Mouse (Mus musculus): ENCODE data around the gene Schip1. TPM values are rescaled to one million over a fixed set of nuclear protein-coding genes. Genes with fewer than 3 reads are reported as not detected.
A peak's percentile ranks its signal among the peaks of the same experiment; 100 is the strongest.

Gene Schip1
- polyA plus RNA-seq, 1 experiment from 2014 or later = 114 TPM

DNA sequence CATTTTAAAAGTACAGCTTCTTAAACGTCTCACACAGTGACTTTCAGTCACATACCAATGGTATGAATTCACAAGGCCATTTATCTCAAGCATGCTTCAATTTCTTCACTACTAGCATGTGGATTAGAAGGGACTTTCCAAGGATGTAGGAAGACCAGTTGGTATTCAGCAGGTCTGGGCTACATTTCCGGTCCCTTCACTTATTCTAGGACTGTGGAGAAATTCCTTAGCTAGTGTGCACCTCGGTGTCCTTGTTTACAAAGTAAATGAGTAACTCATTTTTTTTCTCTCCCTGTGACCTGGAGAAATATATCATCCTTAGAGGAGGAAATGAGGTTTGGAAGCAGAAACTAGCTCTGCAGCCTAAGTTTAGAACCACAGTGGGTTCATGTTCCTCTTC lies 405.5 kb downstream of the Schip1 start:
- Histone ChIP-seq H3K27me3 (0 out of 2 replicates have a peak, but pooled peaks cover 3% of the 10 kb centered on the region), H3K36me3 (no peaks in the 10 kb centered on the region), H3K9me3 (replicated peaks) (no peaks in the 10 kb centered on the region), H3K4me1 (peaks cover 11% of the 10 kb centered on the region), H3K9ac (no peak overlapping the region), H3K27ac (no peak overlapping the region), H3K4me3 (no peak overlapping the region), H3K4me2 (replicated peaks) (no peak overlapping the region)
- no peak for ATAC-seq (ENCODE audit: low FRiP score)
- WGBS = 58% methylated on average over 3 of the region's 3 CpGs

DNA sequence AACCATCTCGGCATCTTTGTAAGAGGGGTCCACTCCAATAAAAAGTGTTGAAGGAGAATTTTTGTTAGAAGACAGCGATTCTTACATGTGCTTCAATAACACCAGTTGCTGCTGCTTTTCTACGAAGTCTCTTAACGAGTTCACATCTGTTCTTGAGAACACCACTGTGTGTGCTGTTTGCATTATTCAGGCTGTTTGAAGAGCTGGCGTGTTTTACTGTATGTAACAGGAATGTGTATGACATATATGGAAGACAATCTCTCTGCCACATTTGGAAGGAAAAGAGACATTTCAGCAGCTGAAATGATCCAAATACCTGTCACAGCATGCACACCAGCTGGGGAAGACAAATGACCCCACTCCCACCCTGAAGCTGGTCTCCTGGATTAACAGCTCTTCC lies 406.0 kb downstream of the Schip1 start:
- Histone ChIP-seq H3K4me3 (no peak overlapping the region), H3K36me3 (no peaks in the 10 kb centered on the region), H3K27ac (no peak overlapping the region), H3K4me1 (peaks cover 11% of the 10 kb centered on the region), H3K9ac (no peak overlapping the region), H3K4me2 (replicated peaks) (no peak overlapping the region), H3K9me3 (replicated peaks) (no peaks in the 10 kb centered on the region), H3K27me3 (0 out of 2 replicates have a peak, but pooled peaks cover 3% of the 10 kb centered on the region)
- WGBS = 74% methylated on average over 5 of the region's 5 CpGs
- no peak for ATAC-seq (ENCODE audit: low FRiP score)

DNA sequence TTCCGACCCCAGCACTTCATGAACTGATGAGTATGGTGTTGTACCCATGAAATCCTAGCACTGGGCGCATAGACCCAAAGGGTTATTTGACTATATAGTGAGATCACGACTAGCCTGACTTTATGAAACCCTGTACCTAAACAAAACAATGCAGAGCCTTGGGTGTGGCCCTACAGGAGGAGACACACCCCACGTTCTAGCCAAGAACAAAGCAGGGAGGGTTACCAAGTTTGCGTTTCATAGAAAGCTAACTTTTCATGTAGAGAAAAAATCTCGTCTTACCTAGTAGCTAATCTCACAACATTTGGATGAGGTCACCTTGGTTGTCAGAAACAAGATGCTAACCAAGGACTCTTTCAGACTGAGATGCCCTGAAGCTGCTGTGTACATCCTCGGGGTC lies 411.7 kb downstream of the Schip1 start:
- Histone ChIP-seq H3K4me2 (replicated peaks) (no peak overlapping the region), H3K27ac (no peak overlapping the region), H3K4me1 (peaks cover 3% of the 10 kb centered on the region; the same call in 1 of the 2 replicates), H3K4me3 (no peak overlapping the region), H3K9me3 (replicated peaks) (no peaks in the 10 kb centered on the region), H3K27me3 (no peaks in the 10 kb centered on the region), H3K9ac (no peak overlapping the region), H3K36me3 (no peaks in the 10 kb centered on the region)
- ATAC-seq (ENCODE audit: low FRiP score) = no peak
- WGBS = 92% methylated on average over 7 of the region's 7 CpGs

DNA sequence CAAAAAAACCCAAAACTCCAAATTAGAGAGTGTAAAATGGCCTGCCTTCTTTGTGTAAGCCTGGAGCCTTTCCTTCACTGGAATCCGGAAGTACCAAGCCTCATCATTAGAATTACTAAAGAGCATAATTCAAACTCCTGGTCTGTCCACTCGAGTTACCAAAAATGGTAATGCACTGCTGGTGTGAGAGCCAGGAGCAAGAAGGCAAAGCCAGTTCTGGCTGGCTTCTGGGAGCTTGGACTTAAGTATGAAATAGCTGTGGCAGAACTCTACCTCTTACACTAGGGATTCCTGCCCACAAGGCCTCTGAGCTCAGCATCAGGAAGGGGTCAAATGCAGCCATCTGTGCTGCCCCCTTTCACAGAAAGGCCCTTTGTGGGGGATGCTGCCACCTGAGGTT lies 412.9 kb downstream of the Schip1 start:
- no peak for ATAC-seq (ENCODE audit: low FRiP score)
- Histone ChIP-seq H3K9me3 (replicated peaks) (no peaks in the 10 kb centered on the region), H3K36me3 (no peaks in the 10 kb centered on the region), H3K27ac (no peak overlapping the region), H3K4me3 (no peak overlapping the region), H3K4me2 (replicated peaks) (no peak overlapping the region), H3K9ac (no peak overlapping the region), H3K4me1 (peaks cover 3% of the 10 kb centered on the region; the same call in 1 of the 2 replicates), H3K27me3 (no peaks in the 10 kb centered on the region)
- WGBS = 37% methylated on average over 2 of the region's 2 CpGs

DNA sequence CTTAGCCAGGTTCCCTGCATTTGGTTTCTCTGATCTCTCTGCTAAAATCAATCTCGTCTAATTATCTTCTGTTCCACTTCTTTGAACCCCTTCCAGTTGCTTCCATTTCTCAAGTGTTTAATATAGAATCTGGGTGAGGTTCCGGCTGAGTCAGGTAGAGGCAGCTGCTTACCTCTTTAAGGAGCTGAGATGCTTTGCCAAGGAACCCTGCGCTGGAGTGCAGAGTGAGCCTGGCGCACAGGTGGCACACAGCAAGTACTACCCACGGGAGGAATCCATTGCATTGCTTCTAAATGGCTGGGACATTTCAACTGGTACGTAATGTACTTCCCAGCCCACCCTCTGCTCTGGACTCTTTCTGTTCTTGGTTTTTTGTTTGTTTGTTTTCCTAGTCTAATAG lies 414.7 kb downstream of the Schip1 start:
- Histone ChIP-seq H3K4me1 (peaks cover 3% of the 10 kb centered on the region; the same call in 1 of the 2 replicates), H3K36me3 (no peaks in the 10 kb centered on the region), H3K27ac (no peak overlapping the region), H3K27me3 (no peaks in the 10 kb centered on the region; the same call in 1 of the 2 replicates), H3K4me3 (no peak overlapping the region), H3K4me2 (replicated peaks) (no peak overlapping the region), H3K9ac (no peak overlapping the region), H3K9me3 (replicated peaks) (no peaks in the 10 kb centered on the region)
- WGBS = 91% methylated on average over 6 of the region's 6 CpGs
- no peak for ATAC-seq (ENCODE audit: low FRiP score)

DNA sequence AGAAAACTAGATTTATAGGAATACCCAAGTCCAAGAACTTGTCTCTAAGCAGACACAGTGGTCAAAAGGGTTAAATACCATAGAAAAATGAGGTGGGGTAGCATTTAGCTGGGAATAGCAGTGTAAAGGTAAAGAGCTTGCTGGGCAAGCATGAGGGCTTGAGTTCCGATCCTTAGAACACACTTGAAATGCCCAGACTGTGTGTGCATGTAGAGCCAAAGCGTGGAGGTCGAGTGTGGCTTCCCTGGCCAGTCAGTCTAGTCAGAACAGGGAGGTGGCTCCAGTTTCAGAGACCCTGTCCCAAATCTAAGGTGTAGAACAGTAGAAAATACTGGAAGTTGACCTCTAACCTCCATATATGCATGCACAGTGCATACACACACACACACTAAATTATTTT lies 418.9 kb downstream of the Schip1 start:
- Histone ChIP-seq H3K27ac (no peak overlapping the region), H3K27me3 (no peaks in the 10 kb centered on the region; the same call in 1 of the 2 replicates), H3K36me3 (no peaks in the 10 kb centered on the region), H3K4me2 (replicated peaks) (no peak overlapping the region), H3K9ac (no peak overlapping the region), H3K4me3 (no peak overlapping the region), H3K9me3 (replicated peaks) (no peaks in the 10 kb centered on the region), H3K4me1 (no peaks in the 10 kb centered on the region)
- WGBS = 91% methylated on average over 3 of the region's 3 CpGs
- no peak for ATAC-seq (ENCODE audit: low FRiP score)

DNA sequence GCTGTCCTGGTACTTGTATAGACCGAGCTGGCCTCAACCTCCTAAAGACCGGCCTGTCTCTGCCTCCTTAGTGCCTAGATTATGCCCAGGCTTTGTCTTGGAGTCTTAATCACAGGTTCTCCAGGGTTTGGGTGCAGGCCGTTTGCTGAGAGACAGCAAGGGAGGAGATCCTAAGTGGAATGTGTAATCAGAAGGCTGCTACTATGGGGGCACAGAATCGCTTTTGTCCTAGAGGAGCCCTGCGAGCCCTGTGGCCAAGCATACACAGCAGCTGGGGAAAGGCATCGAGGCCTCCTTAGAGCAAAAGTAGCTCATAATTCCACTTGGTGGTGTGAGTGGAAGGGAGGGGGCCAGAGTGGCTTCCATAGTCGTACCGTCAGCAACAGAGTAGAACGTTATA lies 419.4 kb downstream of the Schip1 start:
- 91% methylated on average over 9 of the region's 9 CpGs for WGBS

DNA sequence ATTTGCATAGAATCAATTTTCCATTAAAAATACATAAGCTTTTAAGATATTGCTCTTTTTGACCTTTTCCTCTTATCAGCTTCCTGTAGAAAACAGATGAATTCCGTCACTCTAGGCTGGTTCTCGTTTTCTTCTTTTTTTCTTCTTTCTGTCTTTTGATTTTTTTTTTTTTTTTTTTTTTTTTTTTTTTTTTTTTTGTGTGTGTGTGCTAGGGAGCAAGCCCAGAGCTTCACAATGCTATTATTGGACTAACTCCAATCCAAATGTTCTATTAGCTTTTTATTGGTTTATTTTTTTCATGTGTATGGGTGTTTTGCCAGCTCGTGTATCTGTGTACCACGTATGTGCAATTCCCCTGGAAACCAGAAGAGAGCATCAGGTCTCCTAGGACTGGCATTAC lies 420.0 kb downstream of the Schip1 start:
- WGBS = 85% methylated on average over 4 of the region's 4 CpGs
- Histone ChIP-seq H3K4me3 (no peak overlapping the region), H3K36me3 (no peaks in the 10 kb centered on the region), H3K27ac (no peak overlapping the region), H3K4me2 (replicated peaks) (no peak overlapping the region), H3K9ac (no peak overlapping the region), H3K9me3 (replicated peaks) (no peaks in the 10 kb centered on the region), H3K4me1 (no peaks in the 10 kb centered on the region), H3K27me3 (no peaks in the 10 kb centered on the region; the same call in 1 of the 2 replicates)
- ATAC-seq (ENCODE audit: low FRiP score) = no peak

More for the DNA sequence above, 419.4 kb downstream of the Schip1 start:
- ATAC-seq (ENCODE audit: low FRiP score) = no peak
- Histone ChIP-seq H3K9ac (no peak overlapping the region), H3K4me2 (replicated peaks) (no peak overlapping the region), H3K27me3 (no peaks in the 10 kb centered on the region; the same call in 1 of the 2 replicates), H3K4me1 (no peaks in the 10 kb centered on the region), H3K4me3 (no peak overlapping the region), H3K27ac (no peak overlapping the region), H3K9me3 (replicated peaks) (no peaks in the 10 kb centered on the region), H3K36me3 (no peaks in the 10 kb centered on the region)

DNA sequence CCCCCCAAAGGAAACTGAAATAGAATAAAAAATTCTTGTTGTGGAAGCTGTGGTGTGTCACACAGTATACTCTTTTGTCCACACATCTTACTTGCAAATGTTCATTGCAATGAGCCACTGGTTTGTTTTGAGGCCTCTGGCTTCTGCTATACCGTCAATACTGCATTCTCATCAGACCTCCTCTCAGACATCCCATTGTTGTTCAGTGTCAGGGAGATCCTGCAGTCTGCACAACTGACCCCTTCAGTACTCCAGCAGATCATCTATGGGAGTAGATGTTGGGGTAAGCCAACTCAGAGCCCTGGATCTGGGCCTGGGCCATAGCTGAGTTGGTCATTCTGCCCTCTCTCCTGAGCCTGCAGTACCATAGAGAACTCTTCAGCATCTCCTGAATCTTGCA lies 423.0 kb downstream of the Schip1 start:
- Histone ChIP-seq H3K9me3 (replicated peaks) (no peaks in the 10 kb centered on the region), H3K9ac (no peak overlapping the region), H3K27me3 (peaks cover 3% of the 10 kb centered on the region), H3K27ac (no peak overlapping the region), H3K4me2 (replicated peaks) (no peak overlapping the region), H3K4me1 (no peaks in the 10 kb centered on the region), H3K4me3 (no peak overlapping the region), H3K36me3 (no peaks in the 10 kb centered on the region)
- WGBS = 54% methylated on average over 1 of the region's 1 CpGs
- ATAC-seq (ENCODE audit: low FRiP score) = no peak

DNA sequence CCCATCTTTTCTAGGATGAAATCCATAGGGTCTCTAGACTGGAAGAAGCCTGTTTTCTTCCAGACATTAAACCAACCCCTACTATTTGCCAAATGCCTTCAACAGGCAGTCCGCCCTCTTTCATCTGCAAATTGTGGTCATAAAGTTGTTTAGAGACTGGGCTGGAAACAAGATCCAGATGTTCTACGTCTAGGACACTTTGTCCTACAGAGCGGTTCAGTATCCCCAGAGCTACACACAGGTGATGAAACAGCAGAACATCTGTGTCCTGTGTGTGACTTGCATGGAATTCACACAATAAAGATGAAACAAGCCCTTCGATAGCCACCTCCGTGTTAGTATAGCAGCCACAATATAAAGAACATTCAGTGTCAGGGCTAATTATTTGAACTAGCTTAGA lies 423.7 kb downstream of the Schip1 start:
- peaks cover 5% of the 10 kb centered on the region; the same call in 1 of the 2 replicates for H3K4me1 ChIP-seq
- no peak for ATAC-seq (ENCODE audit: low FRiP score)
- 62% methylated on average over 5 of the region's 5 CpGs for WGBS
- no peak overlapping the region for H3K4me2 ChIP-seq (replicated peaks)
- H3K27me3 ChIP-seq = peaks cover 10% of the 10 kb centered on the region
- H3K9ac ChIP-seq = no peak overlapping the region
- H3K9me3 ChIP-seq (replicated peaks) = no peaks in the 10 kb centered on the region
- H3K4me3 ChIP-seq = no peak overlapping the region
- no peaks in the 10 kb centered on the region for H3K36me3 ChIP-seq
- H3K27ac ChIP-seq = no peak overlapping the region

DNA sequence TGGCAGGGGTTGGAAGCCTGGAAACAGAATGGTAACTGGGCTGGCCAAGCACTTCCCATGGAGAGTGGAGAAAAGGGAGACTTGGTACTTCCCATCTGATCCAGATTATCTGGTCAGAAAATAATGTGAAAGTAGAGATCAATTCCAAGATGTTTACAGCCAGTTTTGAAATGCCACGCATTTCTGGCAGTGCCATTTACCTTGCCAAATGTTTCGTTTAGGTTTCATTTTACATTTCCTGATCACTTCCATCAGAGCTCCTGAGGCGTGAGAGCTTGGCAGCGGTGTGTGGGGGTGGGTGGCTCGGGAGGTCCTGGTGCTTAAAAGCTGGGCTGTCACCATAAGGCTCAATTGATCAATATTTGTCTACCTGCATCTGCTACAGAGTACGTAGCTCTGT lies 426.9 kb downstream of the Schip1 start:
- Histone ChIP-seq H3K9ac (no peak overlapping the region), H3K9me3 (replicated peaks) (no peaks in the 10 kb centered on the region), H3K4me2 (replicated peaks) (no peak overlapping the region), H3K36me3 (no peaks in the 10 kb centered on the region), H3K4me1 (peaks cover 15% of the 10 kb centered on the region), H3K27ac (no peak overlapping the region), H3K27me3 (peaks cover 10% of the 10 kb centered on the region), H3K4me3 (no peak overlapping the region)
- no peak for ATAC-seq (ENCODE audit: low FRiP score)
- WGBS = 73% methylated on average over 6 of the region's 6 CpGs

DNA sequence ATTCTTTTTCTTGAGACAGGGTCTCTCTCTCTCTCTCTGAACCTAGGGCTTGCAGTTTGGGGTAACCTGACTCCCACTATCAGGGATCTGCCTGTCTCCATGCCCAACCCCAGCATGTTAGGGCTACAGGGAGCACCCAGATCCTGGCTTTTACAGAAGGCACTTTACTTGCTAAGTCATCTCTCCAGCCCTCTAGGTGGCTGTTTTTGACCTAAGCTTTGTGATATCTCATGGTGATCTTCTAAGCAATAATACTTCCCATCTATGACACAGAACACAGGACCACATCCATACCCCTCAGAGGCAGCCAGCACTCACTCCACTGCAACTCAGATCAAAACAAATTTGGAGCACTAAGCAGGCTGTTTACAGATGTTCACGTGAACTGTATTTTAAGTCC lies 427.5 kb downstream of the Schip1 start:
- Histone ChIP-seq H3K4me1 (peaks cover 18% of the 10 kb centered on the region), H3K27me3 (peaks cover 10% of the 10 kb centered on the region), H3K4me3 (no peak overlapping the region), H3K9me3 (replicated peaks) (no peaks in the 10 kb centered on the region), H3K36me3 (no peaks in the 10 kb centered on the region), H3K4me2 (replicated peaks) (no peak overlapping the region), H3K9ac (no peak overlapping the region), H3K27ac (0 out of 2 replicates have a peak overlapping the region, but pooled peaks have one; percentile 17)
- 67% methylated on average over 1 of the region's 1 CpGs for WGBS
- ATAC-seq (ENCODE audit: low FRiP score) = no peak

DNA sequence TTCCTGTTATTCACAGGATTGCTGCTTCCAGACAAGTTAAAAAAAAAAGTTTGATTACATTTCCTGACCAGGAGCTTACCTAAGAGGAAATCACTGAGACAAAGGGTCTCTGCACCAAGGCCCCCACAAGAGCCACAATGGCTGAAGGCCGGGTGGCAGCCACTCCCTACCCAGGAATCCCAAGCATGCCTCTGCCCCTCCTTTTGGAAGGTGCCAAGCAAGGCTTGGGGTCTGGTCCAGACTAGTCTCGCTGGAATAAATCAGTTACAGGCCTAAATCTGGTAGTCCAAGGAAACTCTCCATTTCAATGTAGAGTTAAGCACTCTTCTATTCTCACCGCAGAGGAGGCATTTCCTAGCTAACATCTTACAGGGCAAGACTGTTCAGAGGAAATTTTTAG lies 427.9 kb downstream of the Schip1 start:
- no peak overlapping the region for H3K4me3 ChIP-seq
- ATAC-seq (ENCODE audit: low FRiP score) = no peak
- peaks cover 10% of the 10 kb centered on the region for H3K27me3 ChIP-seq
- H3K4me2 ChIP-seq (replicated peaks) = peak overlapping the region; percentile 98; the same call in 1 of the 2 replicates
- no peaks in the 10 kb centered on the region for H3K36me3 ChIP-seq
- H3K9ac ChIP-seq = no peak overlapping the region
- peaks cover 18% of the 10 kb centered on the region for H3K4me1 ChIP-seq
- no peak overlapping the region for H3K27ac ChIP-seq
- WGBS = 20% methylated on average over 3 of the region's 3 CpGs
- H3K9me3 ChIP-seq (replicated peaks) = no peaks in the 10 kb centered on the region
